In the genomic region with DNA sequence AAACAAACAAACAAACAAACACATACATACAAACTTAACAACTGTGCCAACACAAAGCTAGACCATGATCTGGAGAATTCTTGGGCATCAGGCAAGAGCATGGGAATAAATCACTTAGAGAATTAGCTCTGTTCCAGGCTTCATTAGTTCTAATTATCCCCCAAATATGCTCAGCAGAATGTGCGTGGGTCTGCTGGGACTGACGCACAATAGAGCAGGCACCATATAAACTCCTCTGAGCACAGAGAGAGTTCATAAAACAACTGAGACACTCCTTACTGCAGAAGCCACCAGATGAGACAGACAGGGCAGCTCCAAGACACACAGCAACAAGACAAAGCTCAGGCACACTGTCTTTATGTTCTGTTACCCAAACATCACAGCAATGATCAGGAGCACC, we compare ENCODE assay signal across 23 mouse cellular contexts. TPM values are rescaled to one million over a fixed set of nuclear protein-coding genes. Genes with fewer than 3 reads are reported as not detected.
"Had no signal": no experiment of that assay in that cellular context is flagged by ENCODE, and none has a peak within 500 bp of the region (broad histone marks: within the 10 kb centered on the region; RNA-seq: fewer than 3 reads in every experiment).

No protein-coding gene starts in this region.

- H3K4me3 ChIP-seq: intestine, embryonic 15.5 days; kidney, embryonic 15.5 days; left cerebral cortex, adult 2 months; liver, embryonic 13.5 days had no signal

- ATAC-seq: intestine, embryonic 15.5 days had no signal

- H3K4me1 ChIP-seq: intestine, embryonic 15.5 days; kidney, embryonic 15.5 days; liver, embryonic 13.5 days had no signal

- H3K9me3 ChIP-seq: intestine, embryonic 15.5 days; kidney, embryonic 15.5 days; liver, embryonic 13.5 days had no signal

- H3K36me3 ChIP-seq: intestine, embryonic 15.5 days; kidney, embryonic 15.5 days; liver, embryonic 13.5 days had no signal

- DNase-seq: kidney, adult 11 months; kidney, adult 8-10 months; kidney, postnatal 10 days; kidney, postnatal 36 days; liver, embryonic 13.5 days; lung, adult 2 months; lung, postnatal 14 days; lung, postnatal 4 days; midbrain, embryonic 14.5 days; retina, postnatal 1 day; right cerebral cortex, postnatal 25 days; thymus, adult 18-20 months; thymus, postnatal 36 days had no signal

- H3K27me3 ChIP-seq: intestine, embryonic 15.5 days; kidney, embryonic 15.5 days; liver, embryonic 13.5 days had no signal

- H3K9ac ChIP-seq: intestine, embryonic 15.5 days; kidney, embryonic 15.5 days; liver, embryonic 13.5 days had no signal

- H3K27ac ChIP-seq: intestine, embryonic 15.5 days; kidney, embryonic 15.5 days; left cerebral cortex, adult 2 months; liver, embryonic 13.5 days had no signal

- H3K4me2 ChIP-seq: intestine, embryonic 15.5 days; kidney, embryonic 15.5 days; liver, embryonic 13.5 days; midbrain, embryonic 11.5 days had no signal

RNA-seq across cellular contexts. Expression of a gene that starts 13.0 kb away (rescaled TPM):
- total RNA-seq: liver, adult 2 months; megakaryocyte progenitor cell, adult 5-6 weeks; megakaryocyte-erythroid progenitor cell, adult 5-6 weeks; neutrophil, adult 5-6 weeks had no signal
- polyA plus RNA-seq: liver, adult 2 months; spleen, adult 2 months; testis, adult 2 months had no signal
